Mouse (Mus musculus): ENCODE data around the gene Ephb6. TPM values are rescaled to one million over a fixed set of nuclear protein-coding genes. Genes with fewer than 3 reads are reported as not detected.
A peak's percentile ranks its signal among the peaks of the same experiment; 100 is the strongest.

The Ephb6 gene
- polyA plus RNA-seq, 1 experiment from 2014 or later = 28.4 TPM

GRCm38 (mm10) chr6:41576526-41577097, 28.7 kb upstream of the Ephb6 start:
- 41% methylated on average over 5 of the region's 5 CpGs for WGBS
- H3K36me3 ChIP-seq = no peaks in the 10 kb centered on the region
- no peak overlapping the region for H3K9ac ChIP-seq
- H3K27me3 ChIP-seq = no peaks in the 10 kb centered on the region
- no peak overlapping the region for H3K4me3 ChIP-seq (replicated peaks)
- peak; percentile 29; the same call in 1 of the 2 replicates for ATAC-seq (ENCODE audit: insufficient number of reproducible peaks, low FRiP score, low TSS enrichment, low read depth)
- no peak overlapping the region for H3K4me2 ChIP-seq (replicated peaks)
- 0 out of 2 replicates have a peak overlapping the region, but pooled peaks have one; percentile 48 for H3K27ac ChIP-seq (replicated peaks)
- no peaks in the 10 kb centered on the region for H3K9me3 ChIP-seq (replicated peaks)
- H3K4me1 ChIP-seq = peaks cover 4% of the 10 kb centered on the region; the same call in 1 of the 2 replicates

- H3K9ac ChIP-seq = no peak overlapping the region
- H3K27me3 ChIP-seq = no peaks in the 10 kb centered on the region
- H3K36me3 ChIP-seq = no peaks in the 10 kb centered on the region
- no peak overlapping the region for H3K4me3 ChIP-seq (replicated peaks)
- no peak overlapping the region for H3K4me2 ChIP-seq (replicated peaks)
- peaks cover 4% of the 10 kb centered on the region; the same call in 1 of the 2 replicates for H3K4me1 ChIP-seq
- H3K27ac ChIP-seq (replicated peaks) = no peak overlapping the region
- 10% methylated on average over 5 of the region's 5 CpGs for WGBS
- ATAC-seq (ENCODE audit: insufficient number of reproducible peaks, low FRiP score, low TSS enrichment, low read depth) = no peak
- no peaks in the 10 kb centered on the region for H3K9me3 ChIP-seq (replicated peaks)
Observed at GRCm38 (mm10) chr6:41577297-41577696, 28.0 kb upstream of the Ephb6 start.

- no peaks in the 10 kb centered on the region for H3K36me3 ChIP-seq
- H3K27ac ChIP-seq (replicated peaks) = no peak overlapping the region
- no peak for ATAC-seq (ENCODE audit: insufficient number of reproducible peaks, low FRiP score, low TSS enrichment, low read depth)
- no peak overlapping the region for H3K4me3 ChIP-seq (replicated peaks)
- no peaks in the 10 kb centered on the region for H3K9me3 ChIP-seq (replicated peaks)
- no peak overlapping the region for H3K4me2 ChIP-seq (replicated peaks)
- WGBS = 16% methylated on average over 7 of the region's 7 CpGs
- peaks cover 4% of the 10 kb centered on the region; the same call in 1 of the 2 replicates for H3K4me1 ChIP-seq
- no peaks in the 10 kb centered on the region for H3K27me3 ChIP-seq
- H3K9ac ChIP-seq = no peak overlapping the region
Observed at GRCm38 (mm10) chr6:41581295-41581694, 24.0 kb upstream of the Ephb6 start.

GRCm38 (mm10) chr6:41582189-41582588, 23.1 kb upstream of the Ephb6 start:
- Histone ChIP-seq H3K4me2 (replicated peaks) (no peak overlapping the region), H3K4me1 (0 out of 2 replicates have a peak, but pooled peaks cover 4% of the 10 kb centered on the region), H3K27me3 (no peaks in the 10 kb centered on the region), H3K9me3 (replicated peaks) (no peaks in the 10 kb centered on the region), H3K4me3 (replicated peaks) (no peak overlapping the region), H3K36me3 (no peaks in the 10 kb centered on the region), H3K9ac (no peak overlapping the region), H3K27ac (replicated peaks) (no peak overlapping the region)
- WGBS = 67% methylated on average over 1 of the region's 1 CpGs
- no peak for ATAC-seq (ENCODE audit: insufficient number of reproducible peaks, low FRiP score, low TSS enrichment, low read depth)

- under 1% methylated on average over 23 of the region's 23 CpGs for WGBS
- peak; percentile 64 for ATAC-seq (ENCODE audit: insufficient number of reproducible peaks, low FRiP score, low TSS enrichment, low read depth)
- H3K27me3 ChIP-seq = no peaks in the 10 kb centered on the region
Observed at GRCm38 (mm10) chr6:41604401-41605050, 756 bp upstream of the Ephb6 start.

GRCm38 (mm10) chr6:41605794-41606104, 467 bp downstream of the Ephb6 start:
- H3K4me1 ChIP-seq = peaks cover 7% of the 10 kb centered on the region
- H3K36me3 ChIP-seq = no peaks in the 10 kb centered on the region
- peak overlapping the region; percentile 76 for H3K4me3 ChIP-seq (replicated peaks)
- ATAC-seq (ENCODE audit: insufficient number of reproducible peaks, low FRiP score, low TSS enrichment, low read depth) = peak; percentile 39; the same call in 1 of the 2 replicates
- H3K9ac ChIP-seq = peak overlapping the region; percentile 78
- H3K4me2 ChIP-seq (replicated peaks) = peak overlapping the region; percentile 84
- peak overlapping the region; percentile 91 for H3K27ac ChIP-seq (replicated peaks)
- no peaks in the 10 kb centered on the region for H3K9me3 ChIP-seq (replicated peaks)
- no peaks in the 10 kb centered on the region for H3K27me3 ChIP-seq
- WGBS = 0% methylated on average over 7 of the region's 7 CpGs

More at GRCm38 (mm10) chr6:41604401-41605050, 756 bp upstream of the Ephb6 start:
- H3K4me1 ChIP-seq = peaks cover 7% of the 10 kb centered on the region
- peak overlapping the region; percentile 78 for H3K9ac ChIP-seq
- no peaks in the 10 kb centered on the region for H3K9me3 ChIP-seq (replicated peaks)
- H3K27ac ChIP-seq (replicated peaks) = peak overlapping the region; percentile 91
- peak overlapping the region; percentile 84 for H3K4me2 ChIP-seq (replicated peaks)
- peak overlapping the region; percentile 76 for H3K4me3 ChIP-seq (replicated peaks)
- no peaks in the 10 kb centered on the region for H3K36me3 ChIP-seq

GRCm38 (mm10) chr6:41606214-41606613, 932 bp downstream of the Ephb6 start:
- WGBS = 17% methylated on average over 4 of the region's 4 CpGs
- H3K9me3 ChIP-seq (replicated peaks) = no peaks in the 10 kb centered on the region
- peak overlapping the region; percentile 84 for H3K4me2 ChIP-seq (replicated peaks)
- no peak overlapping the region for H3K9ac ChIP-seq
- no peak for ATAC-seq (ENCODE audit: insufficient number of reproducible peaks, low FRiP score, low TSS enrichment, low read depth)
- no peaks in the 10 kb centered on the region for H3K27me3 ChIP-seq
- peak overlapping the region; percentile 76 for H3K4me3 ChIP-seq (replicated peaks)
- no peaks in the 10 kb centered on the region for H3K36me3 ChIP-seq
- H3K27ac ChIP-seq (replicated peaks) = peak overlapping the region; percentile 91; the same call in 1 of the 2 replicates
- H3K4me1 ChIP-seq = peaks cover 7% of the 10 kb centered on the region

- Histone ChIP-seq H3K27me3 (no peaks in the 10 kb centered on the region), H3K9me3 (replicated peaks) (no peaks in the 10 kb centered on the region), H3K4me1 (peaks cover 7% of the 10 kb centered on the region), H3K9ac (no peak overlapping the region), H3K27ac (replicated peaks) (no peak overlapping the region), H3K36me3 (no peaks in the 10 kb centered on the region), H3K4me2 (replicated peaks) (no peak overlapping the region), H3K4me3 (replicated peaks) (no peak overlapping the region)
- no peak for ATAC-seq (ENCODE audit: insufficient number of reproducible peaks, low FRiP score, low TSS enrichment, low read depth)
- WGBS = 42% methylated on average over 5 of the region's 5 CpGs
Observed at GRCm38 (mm10) chr6:41607637-41608036, 2.4 kb downstream of the Ephb6 start.

- no peak for ATAC-seq (ENCODE audit: insufficient number of reproducible peaks, low FRiP score, low TSS enrichment, low read depth)
- H3K4me2 ChIP-seq (replicated peaks) = no peak overlapping the region
Observed at GRCm38 (mm10) chr6:41620173-41620798, 15.0 kb downstream of the Ephb6 start.

GRCm38 (mm10) chr6:41621241-41621990, 16.1 kb downstream of the Ephb6 start:
- no peak overlapping the region for H3K27ac ChIP-seq (replicated peaks)
- H3K4me1 ChIP-seq = peaks cover 8% of the 10 kb centered on the region; the same call in 1 of the 2 replicates
- H3K9me3 ChIP-seq (replicated peaks) = no peaks in the 10 kb centered on the region
- peaks cover 4% of the 10 kb centered on the region; the same call in 1 of the 2 replicates for H3K36me3 ChIP-seq
- H3K9ac ChIP-seq = no peak overlapping the region
- H3K4me3 ChIP-seq (replicated peaks) = no peak overlapping the region
- no peak overlapping the region for H3K4me2 ChIP-seq (replicated peaks)
- ATAC-seq (ENCODE audit: insufficient number of reproducible peaks, low FRiP score, low TSS enrichment, low read depth) = no peak
- no peaks in the 10 kb centered on the region for H3K27me3 ChIP-seq
- 92% methylated on average over 12 of the region's 12 CpGs for WGBS

More at GRCm38 (mm10) chr6:41620173-41620798, 15.0 kb downstream of the Ephb6 start:
- Histone ChIP-seq H3K9me3 (replicated peaks) (no peaks in the 10 kb centered on the region), H3K27ac (replicated peaks) (no peak overlapping the region), H3K9ac (no peak overlapping the region), H3K36me3 (peaks cover 4% of the 10 kb centered on the region; the same call in 1 of the 2 replicates), H3K27me3 (no peaks in the 10 kb centered on the region), H3K4me3 (replicated peaks) (no peak overlapping the region), H3K4me1 (0 out of 2 replicates have a peak, but pooled peaks cover under 1% of the 10 kb centered on the region)
- 86% methylated on average over 9 of the region's 9 CpGs for WGBS

GRCm38 (mm10) chr6:41622661-41623060, 17.4 kb downstream of the Ephb6 start:
- no peak overlapping the region for H3K27ac ChIP-seq (replicated peaks)
- no peak for ATAC-seq (ENCODE audit: insufficient number of reproducible peaks, low FRiP score, low TSS enrichment, low read depth)
- no peak overlapping the region for H3K4me3 ChIP-seq (replicated peaks)
- H3K27me3 ChIP-seq = no peaks in the 10 kb centered on the region
- peaks cover 8% of the 10 kb centered on the region; the same call in 1 of the 2 replicates for H3K4me1 ChIP-seq
- H3K4me2 ChIP-seq (replicated peaks) = no peak overlapping the region
- WGBS = 66% methylated on average over 9 of the region's 9 CpGs
- H3K9me3 ChIP-seq (replicated peaks) = no peaks in the 10 kb centered on the region
- H3K36me3 ChIP-seq = peaks cover 4% of the 10 kb centered on the region; the same call in 1 of the 2 replicates
- no peak overlapping the region for H3K9ac ChIP-seq
